Mouse (Mus musculus) midbrain, embryonic 10.5 days (tissue): ENCODE results near the gene Myo1b. TPM values are rescaled to one million over a fixed set of nuclear protein-coding genes. Genes with fewer than 3 reads are reported as not detected.

Experiments used
- DNase-seq: peaks from one replicate; pipeline ENCODE4 v3.0.0-alpha.2; 2017; ENCODE audit warnings: low spot score
- H3K27ac ChIP-seq: fragments of 300-500 bp; sonication (generic); replicated peaks from 2 replicates; pipeline ENCODE4 v1.5.1; 2016; ENCODE audit warnings: mild to moderate bottlenecking
- H3K27me3 ChIP-seq: fragments of 300-500 bp; sonication (generic); 2 replicates; pipeline ENCODE4 v1.6.1; 2016; ENCODE audit warnings: low read depth, mild to moderate bottlenecking; ENCODE audit not compliant: poor library complexity, severe bottlenecking
- H3K36me3 ChIP-seq: fragments of 300-500 bp; sonication (generic); 2 replicates; pipeline ENCODE4 v1.6.1; 2016; ENCODE audit warnings: mild to moderate bottlenecking, moderate library complexity
- H3K4me1 ChIP-seq: fragments of 300-500 bp; sonication (generic); 2 replicates; pipeline ENCODE4 v1.6.1; 2016
- H3K4me3 ChIP-seq: fragments of 300-500 bp; sonication (generic); 2 replicates; pipeline ENCODE4 v1.5.1; 2016; ENCODE audit warnings: mild to moderate bottlenecking, moderate library complexity
- H3K9me3 ChIP-seq: fragments of 300-500 bp; sonication (generic); replicated peaks from 2 replicates; pipeline ENCODE4 v1.6.1; 2016; ENCODE audit warnings: mild to moderate bottlenecking
- whole genome bisulfite sequencing: fragments of 180-500 bp; shearing (Covaris S2); methylation state at CpG from one replicate; pipeline ENCODE4 v1.1.7; 2016; 5-methylcytosine and 5-hydroxymethylcytosine counted together
- polyA plus RNA-seq: library from polyadenylated mRNA; unstranded; fragments of >200 nt; fragmentation: Nextera tagmentation; extraction: Ambion mirVana; gene quantifications from 2 replicates; pipeline ENCODE4 v1.2.1, GENCODE M21; 2016

The Myo1b gene
- polyA plus RNA-seq, 1 experiment from 2014 or later, result 73.0 TPM

DNA sequence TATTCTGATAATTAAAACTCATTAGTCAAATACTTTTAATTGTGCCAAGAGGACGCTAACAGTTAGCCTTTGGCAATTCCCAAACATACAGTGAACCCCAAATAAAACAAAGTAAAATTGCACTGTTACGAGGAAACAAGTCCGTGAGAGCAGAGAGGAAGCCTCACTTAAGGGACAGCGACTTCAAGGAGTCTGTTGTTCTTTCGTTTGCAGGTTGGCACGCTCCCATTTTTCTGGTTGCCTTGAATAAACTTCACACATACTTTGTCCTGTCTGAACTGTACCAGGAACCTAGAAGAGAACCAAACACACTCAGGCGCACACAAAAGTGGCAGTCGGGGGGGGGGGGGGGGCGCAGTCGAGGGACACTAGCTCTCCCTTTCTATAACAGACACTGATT is 164.9 kb downstream of the Myo1b start:
- Histone ChIP-seq H3K4me3 (no peak overlapping the region), H3K36me3 (peaks cover 64% of the 10 kb centered on the region), H3K27me3 (no peaks in the 10 kb centered on the region), H3K27ac (no peak overlapping the region), H3K4me1 (peaks cover 21% of the 10 kb centered on the region), H3K9me3 (no peaks in the 10 kb centered on the region)
- DNase-seq, result no peak
- WGBS, result 83% methylated on average over 10 of the region's 10 CpGs

DNA sequence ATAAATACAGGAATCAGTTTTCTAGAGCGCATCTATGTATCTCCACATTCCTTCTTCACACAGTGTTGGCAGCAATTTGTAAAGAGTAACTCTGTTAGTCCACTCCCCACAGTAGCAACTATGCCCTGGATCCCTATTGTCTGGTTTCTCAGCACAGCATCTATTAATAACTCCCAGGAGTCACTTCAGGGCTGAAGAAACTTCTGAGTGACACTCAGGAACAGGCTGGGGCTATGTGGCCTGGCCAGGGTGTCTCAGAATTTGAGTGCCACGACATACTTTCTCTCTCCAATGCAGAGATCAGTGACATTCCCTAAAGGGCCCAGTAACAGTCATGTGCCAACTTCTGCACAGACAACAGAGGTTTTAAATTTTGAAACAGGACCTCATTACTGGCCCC is 167.6 kb downstream of the Myo1b start:
- Histone ChIP-seq H3K4me1 (peaks cover 21% of the 10 kb centered on the region), H3K36me3 (peaks cover 44% of the 10 kb centered on the region), H3K27me3 (no peaks in the 10 kb centered on the region), H3K27ac (no peak overlapping the region), H3K9me3 (no peaks in the 10 kb centered on the region), H3K4me3 (no peak overlapping the region)
- no peak for DNase-seq
- 89% methylated on average over 2 of the region's 2 CpGs for WGBS

DNA sequence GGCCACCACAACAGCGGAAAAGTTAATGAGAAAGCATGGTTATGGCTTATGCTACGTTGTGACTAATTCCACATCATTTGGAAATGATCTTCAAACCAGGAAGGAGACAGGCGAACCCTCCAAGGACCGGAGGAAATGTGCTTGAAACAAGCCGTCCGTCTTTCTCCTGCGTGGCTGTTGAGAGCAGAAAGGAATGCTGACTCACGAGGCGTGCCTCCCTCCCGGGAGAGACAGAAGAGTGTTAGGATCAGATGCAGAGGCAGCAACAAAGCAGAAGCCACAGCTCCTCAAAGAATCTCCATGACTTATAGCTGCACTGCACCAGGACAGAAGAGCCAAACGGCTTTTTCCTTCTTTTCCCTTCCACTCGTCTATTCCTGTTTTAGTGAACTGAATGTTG is 168.4 kb downstream of the Myo1b start:
- peak; percentile 31 for DNase-seq
- H3K36me3 ChIP-seq, result peaks cover 40% of the 10 kb centered on the region
- H3K4me3 ChIP-seq, result no peak overlapping the region
- 37% methylated on average over 12 of the region's 12 CpGs for WGBS
- no peaks in the 10 kb centered on the region for H3K9me3 ChIP-seq
- peaks cover 21% of the 10 kb centered on the region for H3K4me1 ChIP-seq
- no peak overlapping the region for H3K27ac ChIP-seq
- no peaks in the 10 kb centered on the region for H3K27me3 ChIP-seq

DNA sequence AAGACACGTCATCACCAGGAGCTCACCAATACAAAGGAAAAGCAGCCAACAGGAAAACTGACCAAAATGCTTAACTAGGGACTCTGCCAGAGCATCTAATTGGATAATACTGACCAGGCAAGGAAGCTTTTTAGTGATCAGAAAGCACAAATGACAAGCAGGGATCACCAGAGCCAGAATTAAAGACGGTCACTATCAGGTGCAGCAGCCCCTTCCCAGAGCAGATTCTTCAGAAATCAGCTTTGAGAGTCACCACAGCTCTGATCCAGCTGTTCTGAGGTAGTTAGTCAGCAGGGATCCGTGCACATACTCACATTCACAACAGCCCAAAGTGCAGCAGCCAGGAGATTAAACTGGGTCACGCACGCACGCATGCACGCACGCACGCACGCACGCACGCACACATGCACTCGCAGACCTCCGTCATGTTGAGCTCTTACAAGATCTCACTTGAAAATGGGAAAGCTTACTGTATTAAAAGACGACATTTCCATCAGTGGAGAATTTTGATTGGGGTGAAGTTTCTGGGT is 169.1 kb downstream of the Myo1b start:
- Histone ChIP-seq H3K4me3 (no peak overlapping the region), H3K4me1 (peaks cover 21% of the 10 kb centered on the region), H3K27ac (peak overlapping the region; percentile 13; the same call in 1 of the 2 replicates), H3K36me3 (peaks cover 33% of the 10 kb centered on the region), H3K9me3 (no peaks in the 10 kb centered on the region), H3K27me3 (no peaks in the 10 kb centered on the region)
- DNase-seq, result no peak
- WGBS, result 81% methylated on average over 15 of the region's 15 CpGs

DNA sequence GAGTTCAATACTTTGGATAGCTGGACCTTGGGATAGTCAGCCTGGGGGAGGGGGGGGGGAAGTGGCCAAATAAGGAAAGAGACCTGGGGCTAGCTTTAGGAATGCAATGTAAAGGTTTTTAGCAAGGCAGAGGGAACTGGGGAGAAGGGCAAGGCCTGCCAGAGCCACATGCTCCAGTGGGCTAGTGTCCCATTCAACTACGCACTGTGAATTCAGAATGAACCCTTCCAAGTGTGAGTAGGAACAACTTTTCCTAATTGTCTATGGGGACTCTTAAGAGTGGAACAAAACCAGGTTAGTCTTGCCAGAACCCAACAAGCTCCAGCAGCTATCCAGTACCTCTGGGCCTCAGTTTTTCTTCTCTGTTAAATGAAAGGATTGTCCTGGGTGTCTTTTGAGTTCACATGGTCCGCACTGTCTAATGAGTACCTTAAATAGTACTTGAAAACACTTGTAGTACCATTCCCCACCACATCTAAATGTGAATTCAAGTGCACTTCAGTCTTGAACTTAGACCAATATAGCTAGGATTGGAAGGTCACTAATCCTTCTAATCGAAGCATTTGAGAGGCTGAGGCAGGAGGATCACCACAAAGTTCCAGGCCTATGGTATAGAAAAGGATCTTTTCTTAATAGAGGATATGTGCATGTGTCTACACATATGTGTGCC is 172.0 kb downstream of the Myo1b start:
- H3K4me1 ChIP-seq, result peaks cover 21% of the 10 kb centered on the region
- DNase-seq, result no peak
- no peaks in the 10 kb centered on the region for H3K9me3 ChIP-seq
- no peaks in the 10 kb centered on the region for H3K27me3 ChIP-seq
- peaks cover 11% of the 10 kb centered on the region for H3K36me3 ChIP-seq
- no peak overlapping the region for H3K4me3 ChIP-seq
- 98% methylated on average over 3 of the region's 3 CpGs for WGBS
- no peak overlapping the region for H3K27ac ChIP-seq

DNA sequence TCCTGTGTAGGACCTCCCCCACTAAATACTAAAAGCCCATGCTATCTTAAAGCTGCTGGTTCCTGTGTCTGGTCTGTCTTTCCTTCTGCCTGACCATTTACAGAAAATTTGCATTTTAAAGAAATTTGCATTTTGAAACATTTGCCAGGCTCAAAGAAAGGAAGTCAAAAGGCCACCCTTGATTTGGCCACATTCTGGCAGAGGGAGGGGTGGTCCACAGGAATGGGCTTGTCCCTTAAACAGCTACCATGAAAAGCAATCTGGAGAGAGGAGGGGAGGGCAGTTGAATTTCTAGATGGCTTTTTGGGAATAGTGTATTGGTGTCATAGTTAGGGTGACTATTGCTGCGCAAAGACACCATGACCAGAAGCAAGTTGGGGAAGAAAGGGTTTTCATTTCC is 173.3 kb downstream of the Myo1b start:
- no peaks in the 10 kb centered on the region for H3K9me3 ChIP-seq
- DNase-seq, result no peak
- 96% methylated on average over 1 of the region's 1 CpGs for WGBS
- no peak overlapping the region for H3K4me3 ChIP-seq
- H3K27ac ChIP-seq, result no peak overlapping the region
- H3K36me3 ChIP-seq, result peaks cover 6% of the 10 kb centered on the region
- no peaks in the 10 kb centered on the region for H3K27me3 ChIP-seq
- peaks cover 12% of the 10 kb centered on the region for H3K4me1 ChIP-seq

DNA sequence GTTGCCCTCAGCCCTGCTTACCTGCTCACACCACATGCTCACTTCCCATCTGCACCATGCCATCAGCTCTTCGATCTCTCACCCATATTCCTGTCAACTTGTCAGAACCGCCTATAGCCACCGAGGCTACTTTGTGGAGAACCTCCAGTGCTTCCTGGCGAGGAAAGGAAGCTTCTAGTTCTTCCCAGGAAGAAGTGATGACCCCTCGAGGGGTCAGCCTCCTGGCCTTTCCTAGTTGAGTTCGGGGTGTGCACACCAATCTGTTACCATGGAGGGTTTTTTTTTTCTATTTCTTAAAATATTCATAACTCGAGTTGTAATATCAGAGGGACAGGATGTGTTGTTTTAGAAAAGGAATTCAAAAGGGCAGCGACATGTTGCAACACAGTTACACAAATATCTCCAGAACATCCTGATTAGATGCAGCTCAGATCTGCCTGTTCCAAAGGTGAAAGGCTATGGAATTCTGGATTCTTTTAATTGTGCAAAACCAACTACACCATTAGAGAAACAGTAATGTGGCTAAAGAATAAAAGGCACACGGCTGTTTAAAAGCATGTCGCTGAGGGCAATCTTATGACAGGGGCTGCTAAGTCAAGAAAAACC is 175.1 kb downstream of the Myo1b start:
- Histone ChIP-seq H3K9me3 (no peaks in the 10 kb centered on the region), H3K4me1 (no peaks in the 10 kb centered on the region), H3K36me3 (peaks cover 6% of the 10 kb centered on the region), H3K4me3 (no peak overlapping the region), H3K27ac (no peak overlapping the region), H3K27me3 (no peaks in the 10 kb centered on the region)
- no peak for DNase-seq
- WGBS, result 91% methylated on average over 10 of the region's 10 CpGs

DNA sequence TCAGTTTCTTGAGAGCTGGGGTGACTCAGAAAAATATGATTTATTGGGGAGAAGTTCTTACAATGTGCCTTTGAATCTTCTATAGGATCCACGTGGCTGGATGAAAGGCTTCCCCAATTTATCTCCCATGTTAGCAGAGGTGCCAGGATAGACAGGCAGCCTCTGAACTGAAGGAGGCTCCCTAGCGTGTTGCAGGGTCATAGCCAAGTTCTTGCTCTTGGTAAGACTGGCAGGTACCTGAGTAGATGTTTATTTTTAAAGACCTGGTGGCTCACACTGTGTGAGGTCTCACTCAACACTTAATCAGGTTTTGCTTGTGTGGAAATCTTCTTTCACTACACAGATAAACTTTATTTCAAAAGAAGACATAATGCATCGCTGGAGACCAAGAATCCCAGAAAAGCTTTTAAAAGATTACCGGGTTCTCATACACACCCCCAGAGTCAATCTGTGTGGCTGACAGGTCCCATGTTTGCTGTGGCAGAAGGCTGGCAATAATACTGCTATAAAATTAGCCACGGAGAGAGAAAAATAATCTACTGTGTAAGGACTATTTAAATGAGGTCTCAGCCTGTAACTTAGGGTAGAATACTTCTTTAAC is 176.5 kb downstream of the Myo1b start:
- H3K4me3 ChIP-seq, result no peak overlapping the region
- 86% methylated on average over 5 of the region's 5 CpGs for WGBS
- no peak for DNase-seq

DNA sequence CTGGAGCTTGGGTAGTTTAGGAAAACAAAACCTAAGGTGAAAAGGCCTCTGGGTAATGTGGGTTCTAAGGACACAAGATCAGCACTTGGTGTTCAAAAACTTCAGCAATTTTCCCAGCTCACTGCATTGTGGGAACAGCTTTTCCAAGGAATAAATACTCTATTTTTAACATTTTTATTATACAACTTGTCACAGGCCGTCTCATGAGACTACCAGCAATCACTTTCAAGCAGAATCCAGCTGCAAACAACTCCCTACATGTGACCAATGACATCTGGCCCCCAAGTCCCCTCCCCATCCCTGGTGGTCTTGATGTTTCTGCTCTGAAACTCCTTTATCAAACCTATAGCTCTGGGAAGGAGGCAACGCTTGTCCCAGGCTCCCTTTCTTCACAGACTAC is 179.0 kb downstream of the Myo1b start:
- no peak for DNase-seq
- no peak overlapping the region for H3K27ac ChIP-seq
- no peaks in the 10 kb centered on the region for H3K4me1 ChIP-seq
- WGBS, result 83% methylated on average over 2 of the region's 2 CpGs
- H3K27me3 ChIP-seq, result no peaks in the 10 kb centered on the region
- no peak overlapping the region for H3K4me3 ChIP-seq
- peaks cover 4% of the 10 kb centered on the region; the same call in 1 of the 2 replicates for H3K9me3 ChIP-seq
- no peaks in the 10 kb centered on the region for H3K36me3 ChIP-seq

More for the DNA sequence above, 176.5 kb downstream of the Myo1b start:
- Histone ChIP-seq H3K27me3 (no peaks in the 10 kb centered on the region), H3K4me1 (no peaks in the 10 kb centered on the region), H3K36me3 (no peaks in the 10 kb centered on the region; the same call in 1 of the 2 replicates), H3K27ac (no peak overlapping the region), H3K9me3 (no peaks in the 10 kb centered on the region)

DNA sequence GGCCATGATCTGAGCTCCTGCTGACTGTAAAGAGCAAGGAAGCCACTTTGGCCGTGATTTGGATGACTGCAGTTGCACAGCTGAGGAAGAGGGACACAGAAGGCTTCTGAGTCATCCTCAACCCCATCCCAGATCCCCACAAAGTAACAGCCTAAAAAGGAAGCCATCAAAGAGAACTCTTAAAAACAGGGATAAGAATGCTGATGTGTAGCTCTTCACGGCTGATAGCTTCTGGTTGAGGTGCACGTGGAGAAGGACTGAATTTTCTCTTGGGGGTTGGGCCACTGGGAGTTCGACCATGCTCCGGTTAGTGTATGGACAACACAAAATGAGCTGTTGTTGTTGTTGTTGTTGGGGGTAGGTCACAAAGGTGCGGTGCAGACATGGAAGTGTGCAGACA is 181.2 kb downstream of the Myo1b start:
- H3K4me1 ChIP-seq, result no peaks in the 10 kb centered on the region
- DNase-seq, result no peak
- no peaks in the 10 kb centered on the region for H3K27me3 ChIP-seq
- WGBS, result 78% methylated on average over 6 of the region's 6 CpGs
- no peak overlapping the region for H3K27ac ChIP-seq
- peaks cover 6% of the 10 kb centered on the region; the same call in 1 of the 2 replicates for H3K9me3 ChIP-seq
- no peaks in the 10 kb centered on the region for H3K36me3 ChIP-seq
- no peak overlapping the region for H3K4me3 ChIP-seq

DNA sequence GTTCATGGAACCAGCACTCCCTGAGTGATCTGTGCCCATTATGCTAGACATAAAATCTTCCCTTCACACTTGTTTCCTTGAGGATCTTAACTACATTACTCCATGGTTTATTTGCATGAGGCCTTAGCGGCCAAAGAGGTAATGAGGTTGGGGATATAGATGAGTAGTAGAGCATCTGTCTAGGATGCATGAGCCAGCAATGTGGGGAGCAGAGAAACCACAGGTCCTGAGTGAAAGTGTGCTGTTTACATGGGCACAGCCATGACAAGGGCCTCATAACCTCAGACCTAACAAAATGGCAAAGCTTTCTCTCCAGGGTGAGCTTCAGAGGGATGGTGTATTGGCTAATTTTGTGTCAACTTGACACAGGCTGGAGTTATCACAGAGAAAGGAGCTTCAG is 186.5 kb downstream of the Myo1b start:
- H3K9me3 ChIP-seq, result peaks cover 6% of the 10 kb centered on the region; the same call in 1 of the 2 replicates
- H3K27ac ChIP-seq, result no peak overlapping the region
- H3K36me3 ChIP-seq, result no peaks in the 10 kb centered on the region
- H3K4me3 ChIP-seq, result no peak overlapping the region
- 100% methylated on average over 1 of the region's 1 CpGs for WGBS
- H3K4me1 ChIP-seq, result no peaks in the 10 kb centered on the region
- no peaks in the 10 kb centered on the region for H3K27me3 ChIP-seq
- no peak for DNase-seq

DNA sequence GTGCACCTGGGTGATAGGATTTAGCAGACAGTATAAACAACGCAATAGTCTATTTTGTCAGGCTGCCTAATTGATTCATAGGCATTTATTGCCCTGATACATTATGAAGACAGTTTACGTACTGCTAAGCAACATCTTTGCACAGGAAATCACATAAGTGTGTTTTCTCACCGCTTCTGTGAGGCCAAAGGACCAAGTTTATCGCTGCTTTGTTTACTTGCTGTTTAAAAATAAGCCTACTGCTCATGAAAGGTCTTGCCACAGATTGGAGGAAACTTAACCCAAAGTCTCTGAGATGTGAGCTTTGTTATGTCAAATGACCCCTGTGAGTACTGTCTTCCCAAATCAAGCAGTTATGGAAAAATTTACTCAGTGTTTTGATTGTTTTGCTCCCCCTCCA is 187.1 kb downstream of the Myo1b start:
- H3K27me3 ChIP-seq, result no peaks in the 10 kb centered on the region
- H3K9me3 ChIP-seq, result peaks cover 6% of the 10 kb centered on the region; the same call in 1 of the 2 replicates
- no peak overlapping the region for H3K4me3 ChIP-seq
- H3K4me1 ChIP-seq, result no peaks in the 10 kb centered on the region
- no peaks in the 10 kb centered on the region for H3K36me3 ChIP-seq
- no peak overlapping the region for H3K27ac ChIP-seq
- DNase-seq, result no peak
- WGBS, result 90% methylated on average over 4 of the region's 4 CpGs
